Mouse (Mus musculus): ENCODE results near the gene Uba7.

Gene Uba7

GRCm38 (mm10) chr9:107975399-107976386, at the start of gene Uba7:
Uba7 (plus strand) TSS chr9:107975505.
- DNase-seq: peak; percentile 54

- DNase-seq: no peak
These were observed 48.3 kb upstream of the Uba7 start for GRCm38 (mm10) chr9:107926920-107927420.

GRCm38 (mm10) chr9:107927749-107928148, 47.6 kb upstream of the Uba7 start:
- DNase-seq: no peak

DNA sequence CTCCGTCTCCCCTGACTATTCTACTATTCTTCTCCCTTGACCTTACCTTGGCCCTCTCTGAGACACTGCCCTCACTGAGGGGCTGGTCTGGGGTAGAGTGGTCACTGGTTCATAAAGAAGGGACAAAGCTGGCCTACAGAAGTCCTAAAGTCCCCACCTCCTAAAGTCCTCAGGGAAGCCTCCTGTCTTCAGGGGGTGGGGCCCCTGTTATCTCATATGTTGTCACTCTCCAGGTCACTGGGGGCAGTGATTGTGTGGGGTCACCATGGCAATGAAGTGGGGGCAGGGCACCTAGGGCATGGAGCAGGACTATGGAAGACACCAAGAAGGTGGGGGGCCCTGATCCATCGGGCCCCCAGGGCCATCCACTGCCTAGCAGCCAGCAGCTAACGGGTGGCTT, 47.1 kb upstream of the Uba7 start, which contains the start of gene Actl11:
Gene Actl11, plus strand, starts transcription at position 301 of the 400 bp plus-strand sequence.
- DNase-seq: no peak

DNA sequence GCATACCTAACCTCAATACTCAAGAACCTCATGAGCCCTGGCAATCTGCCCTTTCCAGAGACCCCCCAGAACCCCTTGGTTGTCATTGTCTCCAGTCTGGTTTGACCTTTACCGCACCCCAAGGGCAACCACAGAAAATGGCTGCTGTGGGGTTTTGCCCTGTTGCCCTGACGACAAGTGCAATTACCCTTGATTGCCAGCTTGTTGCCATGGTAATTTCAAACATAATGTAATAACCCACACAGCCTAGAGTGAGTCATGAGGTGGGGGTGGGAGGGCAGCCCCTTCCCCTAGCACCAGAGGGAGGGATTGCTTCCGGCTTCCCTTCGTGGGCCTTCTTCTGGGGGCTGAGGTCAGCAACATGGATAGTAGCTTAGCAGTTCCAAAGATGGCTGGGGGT, 43.1 kb upstream of the Uba7 start:
- no peak for DNase-seq

DNA sequence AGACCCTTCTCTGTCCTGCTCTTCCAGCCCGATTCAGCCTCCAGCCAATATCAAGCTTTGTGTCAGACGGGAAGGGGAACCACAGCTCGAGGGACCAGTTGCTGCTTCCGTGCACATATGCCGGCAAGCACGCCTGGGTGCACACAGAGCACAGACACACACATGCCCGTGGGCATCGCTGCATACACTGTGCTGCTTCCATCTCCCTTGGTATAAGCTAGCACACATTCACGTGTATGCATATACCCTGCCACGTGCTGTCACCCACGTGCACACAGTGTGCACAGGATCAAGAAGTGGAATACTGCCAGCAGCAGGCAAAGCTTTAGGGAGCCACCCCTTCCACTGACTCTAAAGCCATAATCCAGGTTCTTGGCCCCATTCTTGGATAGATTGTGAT, 41.2 kb upstream of the Uba7 start:
- DNase-seq: no peak

DNA sequence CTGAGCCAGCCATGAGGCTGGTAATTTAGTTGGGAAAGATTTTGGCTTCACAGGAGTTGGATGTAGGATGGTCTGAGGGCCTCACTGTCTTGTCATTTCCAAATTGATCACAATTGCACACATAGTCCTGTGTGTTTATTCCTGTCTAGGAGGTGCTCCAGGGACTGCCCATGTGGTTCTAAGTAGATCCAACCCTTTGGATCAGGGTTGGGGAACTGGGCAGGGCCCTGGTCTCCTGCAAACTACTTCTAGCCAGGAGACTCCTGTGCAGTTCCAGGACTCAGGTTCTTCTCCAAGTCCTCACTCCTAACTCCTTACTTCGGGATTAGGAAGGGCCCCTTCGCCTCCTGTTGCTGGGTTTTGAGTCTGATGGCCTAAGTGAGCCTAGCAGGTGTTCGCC, 39.9 kb upstream of the Uba7 start, which contains the start of gene Camkv:
Gene Camkv, plus strand, starts transcription at position 301 of the 400 bp plus-strand sequence.
- DNase-seq: no peak

- DNase-seq: peak; percentile 86
These were observed 39.5 kb upstream of the Uba7 start for GRCm38 (mm10) chr9:107935790-107936214.

DNA sequence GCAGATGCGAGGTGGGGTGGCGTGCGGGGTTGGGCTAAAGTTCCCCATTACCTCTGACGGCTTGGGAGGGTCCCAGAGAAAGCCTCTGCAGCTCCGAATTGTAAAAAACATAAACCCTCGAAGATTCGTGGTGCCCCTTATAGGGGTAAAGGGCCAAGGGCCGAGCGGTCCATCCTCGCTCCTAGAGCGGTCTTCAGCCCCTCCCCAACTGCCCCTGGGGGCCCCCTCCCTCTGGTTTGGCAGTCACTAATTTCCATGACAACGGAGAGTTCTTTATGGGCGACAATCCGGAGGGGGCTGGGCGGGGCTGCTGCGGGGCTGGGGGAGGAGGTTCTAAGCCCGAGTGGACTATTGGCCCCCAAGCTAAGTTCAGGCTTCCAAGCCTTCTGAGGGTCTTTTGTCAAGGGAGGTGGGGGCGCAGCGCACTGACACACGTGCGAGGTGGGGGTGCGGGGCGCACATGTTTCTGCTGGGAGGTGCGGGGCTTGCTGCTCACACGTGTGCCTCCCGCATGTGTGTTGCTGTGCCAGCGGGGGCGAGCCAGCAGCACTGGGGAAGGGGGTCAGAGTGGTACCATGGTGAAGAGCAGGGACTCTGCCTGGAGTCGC, 39.0 kb upstream of the Uba7 start:
- peak; percentile 66 for DNase-seq

GRCm38 (mm10) chr9:107936831-107937230, 38.5 kb upstream of the Uba7 start:
- DNase-seq: no peak

DNA sequence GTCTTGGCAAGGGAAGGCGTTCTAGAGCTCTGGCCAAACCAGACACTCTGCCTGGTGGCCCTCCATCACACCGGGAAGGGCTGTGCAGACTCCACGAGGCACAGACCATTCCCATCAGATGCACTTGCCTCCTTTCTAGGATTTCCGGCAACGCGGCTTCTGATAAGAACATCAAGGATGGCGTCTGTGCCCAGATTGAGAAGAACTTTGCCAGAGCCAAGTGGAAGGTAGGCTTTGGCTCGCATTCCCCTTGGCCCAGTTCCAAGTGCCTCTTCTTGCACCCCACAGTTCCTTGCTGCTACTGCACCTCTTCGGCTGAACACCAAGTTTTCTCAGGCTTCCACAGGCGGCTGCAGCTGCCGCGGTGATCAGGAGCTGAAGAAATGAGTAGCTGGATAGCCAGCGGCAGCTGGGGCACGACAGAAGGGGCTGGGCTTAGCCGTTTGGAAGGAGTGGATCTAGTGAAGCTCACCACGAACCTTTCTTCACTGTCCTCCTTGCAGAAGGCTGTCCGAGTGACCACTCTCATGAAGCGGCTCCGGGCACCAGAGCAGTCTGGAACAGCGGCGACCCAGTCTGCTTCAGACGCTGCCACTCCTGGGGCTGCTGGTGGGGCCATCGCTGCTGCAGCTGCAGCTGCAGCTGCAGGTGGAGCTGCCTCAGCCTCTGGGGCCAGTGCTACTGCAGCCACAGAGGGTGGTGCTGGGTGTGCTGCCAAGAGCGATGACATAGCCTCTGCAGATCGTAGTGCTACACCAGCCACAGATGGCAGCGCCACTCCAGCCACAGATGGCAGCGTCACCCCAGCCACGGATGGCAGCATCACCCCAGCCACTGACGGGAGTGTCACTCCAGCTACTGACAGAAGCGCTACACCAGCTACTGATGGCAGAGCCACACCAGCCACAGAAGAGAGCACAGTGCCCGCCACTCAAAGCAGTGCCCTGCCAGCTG, 27.8 kb upstream of the Uba7 start:
- no peak for DNase-seq

DNA sequence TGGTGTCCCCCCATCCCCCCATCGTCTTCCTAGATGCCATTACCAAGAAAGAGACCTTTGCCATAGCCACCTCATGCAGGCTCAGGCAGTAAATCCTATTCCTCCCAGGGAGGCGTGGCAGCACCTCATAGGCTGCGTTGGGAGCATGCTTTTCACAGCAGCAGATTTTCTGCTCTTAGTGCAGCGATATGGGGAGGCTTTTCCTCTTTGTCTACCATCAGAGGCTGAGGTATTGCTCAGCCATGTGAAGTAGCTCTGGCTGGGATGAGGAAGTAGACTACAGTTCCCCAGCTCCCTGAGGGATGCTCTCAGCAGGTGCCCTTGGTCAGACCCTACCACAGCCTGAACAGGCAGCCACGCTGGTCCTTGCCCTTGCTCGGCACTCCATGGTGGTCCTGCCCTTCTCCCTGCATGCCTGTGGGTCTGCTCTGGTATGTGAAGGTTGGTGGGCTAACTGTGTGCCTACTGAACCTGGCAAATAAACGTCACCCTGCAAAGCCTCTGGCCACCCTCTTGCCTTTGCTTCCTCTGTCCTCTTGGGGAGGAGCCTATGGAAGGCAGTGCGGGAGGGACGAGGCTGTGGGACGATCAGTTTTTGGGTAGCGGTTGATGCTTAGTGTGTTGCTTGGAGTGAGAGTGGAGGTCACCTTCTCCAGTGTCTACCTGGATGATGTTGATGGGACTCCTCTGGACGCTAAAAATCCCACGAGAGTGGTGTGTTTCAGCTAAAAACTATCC, 26.0 kb upstream of the Uba7 start:
- no peak for DNase-seq

DNA sequence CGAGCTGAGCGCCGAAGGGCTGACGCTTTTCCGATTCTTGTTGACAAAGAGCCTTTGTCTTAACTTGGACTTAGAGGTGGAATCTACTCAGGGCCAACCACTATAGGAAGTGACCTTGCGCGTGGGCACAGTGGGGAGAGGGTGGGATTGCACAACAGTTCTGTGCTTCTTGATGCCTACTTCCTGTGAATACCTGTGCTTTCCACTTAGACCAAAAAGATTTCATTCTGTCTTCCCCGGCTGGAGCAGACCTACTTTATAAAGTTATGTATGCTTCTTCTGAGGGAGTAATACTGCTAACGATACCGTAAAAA, 25.4 kb upstream of the Uba7 start, which contains the start of gene Traip:
Gene Traip, plus strand, starts transcription at position 215 of the 314 bp plus-strand sequence.
- no peak for DNase-seq

GRCm38 (mm10) chr9:107950460-107951355, 24.6 kb upstream of the Uba7 start:
- peak; percentile 91 for DNase-seq

- no peak for DNase-seq
These were observed 19.6 kb upstream of the Uba7 start for GRCm38 (mm10) chr9:107955613-107956289.

DNA sequence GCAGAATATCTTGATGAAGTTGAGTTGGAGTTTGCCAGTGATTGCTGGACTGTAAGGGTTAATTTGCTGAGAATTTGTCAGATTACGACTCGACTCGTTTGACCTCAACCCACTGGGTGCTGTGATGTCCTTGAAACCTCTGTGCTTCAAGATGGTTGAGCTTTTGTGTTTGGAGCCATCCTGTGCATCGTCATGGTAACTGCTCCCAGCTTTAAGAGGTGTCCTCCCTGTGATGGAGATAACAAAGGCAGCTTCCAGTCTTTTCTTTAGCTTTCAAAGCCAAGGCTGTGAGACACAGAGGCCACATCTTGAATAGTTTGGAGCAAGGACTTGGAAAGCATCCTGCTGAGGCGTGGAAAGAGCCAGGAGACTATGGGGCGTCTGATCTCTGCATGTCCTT, 18.2 kb upstream of the Uba7 start:
- no peak for DNase-seq

GRCm38 (mm10) chr9:107959896-107960295, 15.4 kb upstream of the Uba7 start:
- no peak for DNase-seq

- peak; percentile 54 for DNase-seq
These were observed 14.4 kb upstream of the Uba7 start for GRCm38 (mm10) chr9:107960928-107961327.

DNA sequence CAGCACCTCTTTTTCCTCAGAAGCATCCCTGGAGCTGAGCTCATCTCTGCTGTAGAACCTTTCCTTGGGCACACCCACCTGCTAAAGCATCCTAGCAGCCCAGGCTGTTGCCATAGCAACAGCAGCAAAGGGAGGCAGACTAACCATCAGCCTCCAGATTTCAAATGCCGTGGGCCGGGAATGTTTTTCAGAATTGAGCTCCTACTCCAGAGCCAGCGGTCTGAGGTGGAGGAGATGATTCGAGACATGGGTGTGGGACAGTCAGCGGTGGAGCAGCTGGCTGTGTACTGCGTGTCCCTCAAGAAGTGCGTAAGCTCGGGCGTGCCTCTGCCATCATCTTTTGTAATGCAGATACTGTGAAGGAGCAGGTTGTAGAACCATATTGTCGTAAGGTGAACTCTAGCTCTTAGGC, 13.9 kb upstream of the Uba7 start:
- DNase-seq: no peak

DNA sequence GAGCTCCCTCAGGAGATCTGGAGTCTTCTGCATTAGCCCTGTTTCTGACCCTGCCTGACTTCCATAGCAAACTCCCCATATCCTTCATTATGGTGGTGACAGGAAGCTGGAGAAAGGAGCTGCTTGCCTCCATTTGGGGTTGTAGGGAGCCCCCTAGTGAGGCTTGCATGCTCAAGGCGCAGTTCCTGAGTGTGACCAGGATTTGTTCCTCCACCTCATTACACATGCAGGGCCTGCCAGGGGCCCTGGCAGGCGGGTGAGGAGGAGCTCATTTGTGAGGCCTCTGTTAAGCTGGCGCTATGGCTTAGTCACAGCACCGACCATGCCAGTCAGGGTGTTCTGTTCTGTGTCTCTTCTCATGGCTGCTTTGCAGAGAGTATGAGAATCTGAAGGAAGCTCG, 13.4 kb upstream of the Uba7 start:
- no peak for DNase-seq

Measured in thymus, postnatal 4 days (tissue).